Mouse (Mus musculus) cerebellum, adult 18-20 months (tissue): ENCODE measurements around the gene Fcgrt.
"Not testable (repeated sequence)": the region's sequence is repeated elsewhere in the genome, so short reads cannot be mapped to it uniquely, and the experiment has no call there.

Experiments used
- DNase-seq, 2 experiments: peaks; one replicate each; pipeline ENCODE4 v3.0.0; 2021

Gene Fcgrt

GRCm38 (mm10) chr7:45103652-45104180, at the start of gene Fcgrt:
Gene Fcgrt (minus strand): TSS chr7:45103851.
- peak; percentile 30 to 46 for DNase-seq

GRCm38 (mm10) chr7:45153052-45153451, 49.4 kb upstream of the Fcgrt start:
- not testable (repeated sequence) for DNase-seq

GRCm38 (mm10) chr7:45151303-45151702, 47.7 kb upstream of the Fcgrt start:
- no peak for DNase-seq

GRCm38 (mm10) chr7:45150321-45150720, 46.7 kb upstream of the Fcgrt start:
- DNase-seq: no peak

GRCm38 (mm10) chr7:45149545-45149944, 45.9 kb upstream of the Fcgrt start:
- no peak for DNase-seq

- no peak for DNase-seq
Observed at GRCm38 (mm10) chr7:45148534-45149098, 45.0 kb upstream of the Fcgrt start.

GRCm38 (mm10) chr7:45147899-45148298, 44.2 kb upstream of the Fcgrt start:
- DNase-seq: no peak

GRCm38 (mm10) chr7:45147267-45147666, 43.6 kb upstream of the Fcgrt start:
- no peak for DNase-seq

- no peak for DNase-seq
Observed at GRCm38 (mm10) chr7:45145460-45145859, 41.8 kb upstream of the Fcgrt start.

- no peak for DNase-seq
Observed at GRCm38 (mm10) chr7:45144368-45145174, 40.9 kb upstream of the Fcgrt start.

GRCm38 (mm10) chr7:45141914-45142313, 38.3 kb upstream of the Fcgrt start:
- DNase-seq: no peak

GRCm38 (mm10) chr7:45141319-45141718, 37.7 kb upstream of the Fcgrt start:
- DNase-seq: no peak

GRCm38 (mm10) chr7:45139904-45140723, 36.5 kb upstream of the Fcgrt start:
- no peak for DNase-seq

- DNase-seq: no peak
Observed at GRCm38 (mm10) chr7:45138403-45138802, 34.8 kb upstream of the Fcgrt start.

GRCm38 (mm10) chr7:45137171-45138006, 33.7 kb upstream of the Fcgrt start:
- DNase-seq: no peak

- peak; percentile 91 to 94 for DNase-seq
Observed at GRCm38 (mm10) chr7:45135993-45136567, 32.4 kb upstream of the Fcgrt start, which contains the start of the genes Gm45713 and Flt3l. Gene Gm45713 (minus strand): TSS chr7:45136231. Gene Flt3l (minus strand): TSS chr7:45136432.

- no peak for DNase-seq
Observed at GRCm38 (mm10) chr7:45135370-45135769, 31.7 kb upstream of the Fcgrt start.

GRCm38 (mm10) chr7:45134544-45135026, 30.9 kb upstream of the Fcgrt start:
- no peak for DNase-seq

GRCm38 (mm10) chr7:45133446-45134159, 30.0 kb upstream of the Fcgrt start:
- no peak for DNase-seq

GRCm38 (mm10) chr7:45131850-45132249, 28.2 kb upstream of the Fcgrt start:
- DNase-seq: no peak
